Mouse (Mus musculus) limb, embryonic 12.5 days (tissue): ENCODE results near the gene Grin2d. TPM values are rescaled to one million over a fixed set of nuclear protein-coding genes. Genes with fewer than 3 reads are reported as not detected.

Experiments used
- ATAC-seq: fragments of 200-750 bp; cut with Nextera tagmentation; 2 replicates; pipeline ENCODE4 v1.8.0; 2017; ENCODE audit warnings: low read depth, moderate TSS enrichment; ENCODE audit not compliant: insufficient number of reproducible peaks, insufficient read depth, low FRiP score, low TSS enrichment
- H3K27ac ChIP-seq: fragments of 300-500 bp; sonication (generic); 2 replicates; pipeline ENCODE4 v1.5.1; 2016; ENCODE audit warnings: mild to moderate bottlenecking, moderate library complexity
- H3K27me3 ChIP-seq: fragments of 300-500 bp; sonication (generic); 2 replicates; pipeline ENCODE4 v1.6.1; 2016; ENCODE audit warnings: mild to moderate bottlenecking, moderate library complexity
- H3K36me3 ChIP-seq: fragments of 300-500 bp; sonication (generic); 2 replicates; pipeline ENCODE4 v1.6.1; 2016; ENCODE audit warnings: mild to moderate bottlenecking, moderate library complexity
- H3K4me1 ChIP-seq: fragments of 300-500 bp; sonication (generic); replicated peaks from 2 replicates; pipeline ENCODE4 v1.6.1; 2016
- H3K4me2 ChIP-seq: fragments of 300-500 bp; sonication (generic); 2 replicates; pipeline ENCODE4 v1.6.1; 2016; ENCODE audit warnings: mild to moderate bottlenecking, moderate library complexity
- H3K4me3 ChIP-seq: fragments of 300-500 bp; sonication (generic); replicated peaks from 2 replicates; pipeline ENCODE4 v1.5.1; 2016; ENCODE audit warnings: mild to moderate bottlenecking
- H3K9ac ChIP-seq: fragments of 300-500 bp; sonication (generic); replicated peaks from 2 replicates; pipeline ENCODE4 v1.6.1; 2016; ENCODE audit warnings: mild to moderate bottlenecking, moderate library complexity
- H3K9me3 ChIP-seq: fragments of 300-500 bp; sonication (generic); 2 replicates; pipeline ENCODE4 v1.6.1; 2016; ENCODE audit warnings: mild to moderate bottlenecking, moderate library complexity
- WGBS: fragments of 180-500 bp; shearing (Covaris S2); methylation state at CpG from one replicate; pipeline ENCODE4 v1.1.7; 2016; 5-methylcytosine and 5-hydroxymethylcytosine counted together
- polyA plus RNA-seq: library from polyadenylated mRNA; unstranded; fragments of >200 nt; fragmentation: Nextera tagmentation; extraction: Ambion mirVana; gene quantifications from 2 replicates; pipeline ENCODE4 v1.2.1, GENCODE M21; 2016

Grin2d gene
- polyA plus RNA-seq, 1 experiment from 2014 or later = 0.35 TPM

DNA sequence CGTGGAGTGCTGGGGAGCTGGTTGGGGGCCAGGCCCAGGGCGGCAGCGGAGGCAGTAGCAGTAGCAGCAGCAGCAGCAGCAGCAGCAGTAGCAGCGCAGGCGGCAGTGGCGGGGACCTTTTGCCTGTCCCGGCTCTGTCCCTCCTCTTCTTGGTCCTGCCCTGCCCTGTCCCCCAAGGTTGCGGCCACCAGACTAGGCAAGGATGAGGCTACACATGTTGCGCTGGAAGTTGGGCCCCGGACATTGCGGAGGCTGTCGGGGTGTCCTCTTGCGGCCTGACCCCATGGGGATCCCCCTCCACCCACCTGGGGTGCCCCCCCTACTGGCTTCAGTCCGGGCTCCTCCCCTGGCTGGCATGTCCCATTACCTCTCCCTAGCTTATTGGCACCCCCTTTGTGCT, 8.4 kb downstream of the Grin2d start:
- WGBS = 3% methylated on average over 14 of the region's 14 CpGs
- Histone ChIP-seq H3K4me1 (peaks cover 54% of the 10 kb centered on the region), H3K4me3 (peak overlapping the region; percentile 34), H3K36me3 (peaks cover 9% of the 10 kb centered on the region), H3K9me3 (no peaks in the 10 kb centered on the region), H3K27ac (no peak overlapping the region), H3K9ac (peak overlapping the region; percentile 38), H3K27me3 (peaks cover 61% of the 10 kb centered on the region), H3K4me2 (peak overlapping the region; percentile 65)
- no peak for ATAC-seq

GRCm38 (mm10) chr7:45869107-45869670, 9.0 kb downstream of the Grin2d start:
- H3K4me3 ChIP-seq = peak overlapping the region; percentile 34
- no peak overlapping the region for H3K27ac ChIP-seq
- peak overlapping the region; percentile 65 for H3K4me2 ChIP-seq

DNA sequence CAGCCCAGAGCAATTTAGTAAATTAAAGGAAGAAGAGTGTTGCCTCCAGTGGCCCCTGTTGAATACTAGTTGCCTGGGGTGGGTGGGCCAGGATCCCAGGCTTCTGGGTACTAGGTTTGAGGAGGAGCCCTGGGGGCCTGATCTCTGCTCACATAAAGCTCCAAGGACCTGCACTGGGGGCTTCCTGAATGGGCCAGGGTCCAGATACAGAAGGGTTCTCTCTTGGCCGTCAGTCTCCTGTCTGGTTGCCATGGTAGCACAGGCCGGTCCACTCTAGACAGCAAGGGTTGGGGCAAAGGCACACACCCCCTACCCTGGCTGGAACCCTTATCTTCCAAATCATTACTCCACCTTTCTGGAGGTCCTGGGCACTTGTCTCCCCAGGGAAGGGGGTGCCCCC, 10.3 kb downstream of the Grin2d start:
- peaks cover 41% of the 10 kb centered on the region for H3K4me1 ChIP-seq
- no peaks in the 10 kb centered on the region for H3K9me3 ChIP-seq
- H3K27me3 ChIP-seq = peaks cover 61% of the 10 kb centered on the region
- H3K36me3 ChIP-seq = no peaks in the 10 kb centered on the region
- H3K27ac ChIP-seq = no peak overlapping the region
- H3K4me3 ChIP-seq = no peak overlapping the region
- no peak for ATAC-seq
- no peak overlapping the region for H3K9ac ChIP-seq
- no peak overlapping the region; the same call in 1 of the 2 replicates for H3K4me2 ChIP-seq
- WGBS = 34% methylated on average over 2 of the region's 2 CpGs

More at GRCm38 (mm10) chr7:45869107-45869670, 9.0 kb downstream of the Grin2d start:
- Histone ChIP-seq H3K9ac (peak overlapping the region; percentile 38), H3K9me3 (no peaks in the 10 kb centered on the region), H3K4me1 (peaks cover 48% of the 10 kb centered on the region), H3K36me3 (peaks cover 4% of the 10 kb centered on the region), H3K27me3 (peaks cover 61% of the 10 kb centered on the region)
- WGBS = 9% methylated on average over 8 of the region's 8 CpGs
- no peak for ATAC-seq

DNA sequence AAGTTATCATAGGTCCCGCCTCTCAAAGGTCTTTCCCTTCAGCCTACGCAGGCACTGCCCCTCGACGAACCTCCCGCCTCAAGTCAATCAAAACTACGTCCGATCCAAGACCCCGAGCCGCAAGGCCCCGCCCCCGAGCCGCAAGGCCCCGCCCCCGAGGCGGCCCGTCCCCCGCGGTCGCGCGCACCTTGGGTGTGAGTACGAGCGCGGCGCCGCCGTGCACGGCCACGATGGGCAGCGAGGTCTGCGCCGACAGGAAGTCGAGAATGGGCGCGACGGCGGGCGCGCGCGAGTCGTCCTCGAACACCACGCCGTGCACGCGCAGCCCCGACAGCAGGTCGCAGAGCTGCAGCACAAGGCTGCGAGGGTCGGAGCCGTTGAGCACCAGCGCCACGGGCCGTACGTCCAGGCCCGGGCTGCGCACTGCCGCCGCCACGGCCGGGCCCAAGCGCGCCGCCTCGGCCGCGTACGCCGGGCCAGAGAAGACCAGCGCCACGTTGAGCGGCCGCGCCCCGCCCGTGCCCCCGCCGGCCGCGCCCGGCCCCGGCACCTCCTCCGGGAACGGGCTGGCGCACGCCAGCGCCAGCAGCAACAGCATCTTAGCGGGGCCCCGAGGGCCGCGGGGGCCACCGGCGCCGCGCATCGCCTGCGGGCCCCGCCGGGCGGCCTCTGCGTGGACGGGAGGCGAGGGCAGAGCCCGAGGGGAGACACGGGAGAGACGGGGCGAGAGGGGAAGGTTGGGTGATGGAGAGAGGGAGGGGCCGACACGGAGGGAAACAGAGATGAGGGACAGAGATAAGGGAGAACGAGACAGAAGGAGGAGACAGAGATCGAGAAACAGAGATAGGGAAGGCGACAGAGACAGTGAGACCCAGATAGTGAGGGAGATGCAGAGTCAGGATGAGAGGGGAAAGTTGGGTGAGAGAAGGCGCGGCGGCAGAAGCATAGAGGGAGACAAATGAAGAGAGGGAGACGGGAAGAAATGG, 12.0 kb downstream of the Grin2d start:
- Histone ChIP-seq H3K9ac (peak overlapping the region; percentile 88), H3K4me1 (peaks cover 41% of the 10 kb centered on the region), H3K9me3 (no peaks in the 10 kb centered on the region), H3K4me2 (peak overlapping the region; percentile 81), H3K27ac (no peak overlapping the region), H3K4me3 (peak overlapping the region; percentile 73), H3K36me3 (no peaks in the 10 kb centered on the region), H3K27me3 (peaks cover 60% of the 10 kb centered on the region)
- ATAC-seq = peak; percentile 54; the same call in 1 of the 2 replicates
- WGBS = 1% methylated on average over 102 of the region's 117 CpGs

- H3K27me3 ChIP-seq = peaks cover 59% of the 10 kb centered on the region
- no peak overlapping the region for H3K27ac ChIP-seq
- H3K4me1 ChIP-seq = peaks cover 29% of the 10 kb centered on the region
- H3K9ac ChIP-seq = no peak overlapping the region
- WGBS = 63% methylated on average over 3 of the region's 3 CpGs
- ATAC-seq = no peak
- H3K36me3 ChIP-seq = no peaks in the 10 kb centered on the region
- no peak overlapping the region for H3K4me2 ChIP-seq
- H3K9me3 ChIP-seq = no peaks in the 10 kb centered on the region
- H3K4me3 ChIP-seq = no peak overlapping the region
Observed at GRCm38 (mm10) chr7:45864435-45864834, 13.7 kb downstream of the Grin2d start.

- H3K27me3 ChIP-seq = peaks cover 59% of the 10 kb centered on the region
- 88% methylated on average over 7 of the region's 7 CpGs for WGBS
- no peaks in the 10 kb centered on the region for H3K9me3 ChIP-seq
- H3K9ac ChIP-seq = no peak overlapping the region
- ATAC-seq = no peak
- no peaks in the 10 kb centered on the region for H3K36me3 ChIP-seq
- H3K4me2 ChIP-seq = no peak overlapping the region
- H3K4me3 ChIP-seq = no peak overlapping the region
- no peak overlapping the region for H3K27ac ChIP-seq
- peaks cover 20% of the 10 kb centered on the region for H3K4me1 ChIP-seq
Observed at GRCm38 (mm10) chr7:45862804-45863203, 15.4 kb downstream of the Grin2d start.

GRCm38 (mm10) chr7:45859008-45859407, 19.2 kb downstream of the Grin2d start:
- Histone ChIP-seq H3K9ac (no peak overlapping the region), H3K4me3 (no peak overlapping the region), H3K27ac (no peak overlapping the region), H3K4me1 (peaks cover 22% of the 10 kb centered on the region), H3K4me2 (no peak overlapping the region), H3K36me3 (no peaks in the 10 kb centered on the region), H3K27me3 (peaks cover 71% of the 10 kb centered on the region), H3K9me3 (no peaks in the 10 kb centered on the region)
- 47% methylated on average over 4 of the region's 4 CpGs for WGBS
- ATAC-seq = no peak

GRCm38 (mm10) chr7:45856950-45857901, 21.0 kb downstream of the Grin2d start:
- Histone ChIP-seq H3K9ac (peak overlapping the region; percentile 37; the same call in 1 of the 2 replicates), H3K9me3 (no peaks in the 10 kb centered on the region), H3K36me3 (no peaks in the 10 kb centered on the region), H3K4me1 (peaks cover 22% of the 10 kb centered on the region), H3K4me2 (peak overlapping the region; percentile 65), H3K4me3 (peak overlapping the region; percentile 39), H3K27me3 (peaks cover 68% of the 10 kb centered on the region), H3K27ac (no peak overlapping the region)
- peak; percentile 56 for ATAC-seq
- WGBS = 2% methylated on average over 30 of the region's 30 CpGs

GRCm38 (mm10) chr7:45853089-45853488, 25.1 kb downstream of the Grin2d start:
- Histone ChIP-seq H3K27ac (no peak overlapping the region), H3K9ac (no peak overlapping the region), H3K27me3 (peaks cover 37% of the 10 kb centered on the region), H3K4me1 (peaks cover 14% of the 10 kb centered on the region), H3K36me3 (no peaks in the 10 kb centered on the region), H3K4me2 (no peak overlapping the region), H3K9me3 (no peaks in the 10 kb centered on the region), H3K4me3 (no peak overlapping the region)
- ATAC-seq = no peak
- WGBS = 79% methylated on average over 12 of the region's 12 CpGs

- WGBS = 68% methylated on average over 3 of the region's 3 CpGs
- Histone ChIP-seq H3K9me3 (no peaks in the 10 kb centered on the region), H3K4me1 (no peaks in the 10 kb centered on the region; the same call in 1 of the 2 replicates), H3K36me3 (no peaks in the 10 kb centered on the region), H3K4me2 (no peak overlapping the region), H3K27ac (no peak overlapping the region), H3K9ac (no peak overlapping the region), H3K27me3 (peaks cover 19% of the 10 kb centered on the region; the same call in 1 of the 2 replicates), H3K4me3 (no peak overlapping the region)
- ATAC-seq = no peak
Observed at GRCm38 (mm10) chr7:45850661-45851060, 27.5 kb downstream of the Grin2d start.
